Mouse (Mus musculus): ENCODE measurements around the gene Foxk2. TPM values are rescaled to one million over a fixed set of nuclear protein-coding genes. Genes with fewer than 3 reads are reported as not detected.
A peak's percentile ranks its signal among the peaks of the same experiment; 100 is the strongest.
"Not testable (repeated sequence)": the region's sequence is repeated elsewhere in the genome, so short reads cannot be mapped to it uniquely, and the experiment has no call there.

The Foxk2 gene
- polyA plus RNA-seq, 1 experiment from 2014 or later = 8.0 TPM

GRCm38 (mm10) chr11:121339647-121340046 is 79.9 kb downstream of the Foxk2 start:
- H3K4me2 ChIP-seq (replicated peaks) = no peak overlapping the region
- no peak overlapping the region for H3K27ac ChIP-seq (replicated peaks)
- WGBS = 91% methylated on average over 1 of the region's 1 CpGs
- no peaks in the 10 kb centered on the region for H3K4me1 ChIP-seq
- H3K36me3 ChIP-seq = peaks cover 42% of the 10 kb centered on the region
- no peak overlapping the region for H3K9ac ChIP-seq
- no peak for ATAC-seq (ENCODE audit: insufficient number of reproducible peaks, low FRiP score, low TSS enrichment, low read depth)
- no peak overlapping the region for H3K4me3 ChIP-seq (replicated peaks)
- no peaks in the 10 kb centered on the region for H3K27me3 ChIP-seq
- H3K9me3 ChIP-seq (replicated peaks) = no peaks in the 10 kb centered on the region

- ATAC-seq (ENCODE audit: insufficient number of reproducible peaks, low FRiP score, low TSS enrichment, low read depth) = no peak
- Histone ChIP-seq H3K4me3 (replicated peaks) (no peak overlapping the region), H3K9me3 (replicated peaks) (no peaks in the 10 kb centered on the region), H3K27ac (replicated peaks) (no peak overlapping the region), H3K9ac (no peak overlapping the region), H3K27me3 (no peaks in the 10 kb centered on the region), H3K4me1 (no peaks in the 10 kb centered on the region), H3K36me3 (peaks cover 39% of the 10 kb centered on the region), H3K4me2 (replicated peaks) (no peak overlapping the region)
- 84% methylated on average over 1 of the region's 1 CpGs for WGBS
These were observed 80.5 kb downstream of the Foxk2 start for GRCm38 (mm10) chr11:121340287-121340686.

- not testable (repeated sequence) for H3K9ac ChIP-seq; H3K4me2 ChIP-seq (replicated peaks); H3K4me3 ChIP-seq (replicated peaks); H3K4me1 ChIP-seq; H3K27ac ChIP-seq (replicated peaks); H3K27me3 ChIP-seq; ATAC-seq (ENCODE audit: insufficient number of reproducible peaks, low FRiP score, low TSS enrichment, low read depth); H3K9me3 ChIP-seq (replicated peaks)
- peaks cover 37% of the 10 kb centered on the region; the same call in 1 of the 2 replicates for H3K36me3 ChIP-seq
- WGBS = 50% methylated on average over 1 of the region's 1 CpGs
These were observed 82.6 kb downstream of the Foxk2 start for GRCm38 (mm10) chr11:121342423-121342822.

- H3K4me3 ChIP-seq (replicated peaks) = no peak overlapping the region
- no peaks in the 10 kb centered on the region for H3K27me3 ChIP-seq
- 92% methylated on average over 2 of the region's 2 CpGs for WGBS
- H3K9me3 ChIP-seq (replicated peaks) = no peaks in the 10 kb centered on the region
- peaks cover 37% of the 10 kb centered on the region for H3K36me3 ChIP-seq
- no peaks in the 10 kb centered on the region for H3K4me1 ChIP-seq
- H3K9ac ChIP-seq = no peak overlapping the region
- no peak overlapping the region for H3K4me2 ChIP-seq (replicated peaks)
- no peak for ATAC-seq (ENCODE audit: insufficient number of reproducible peaks, low FRiP score, low TSS enrichment, low read depth)
- H3K27ac ChIP-seq (replicated peaks) = no peak overlapping the region
These were observed 87.2 kb downstream of the Foxk2 start for GRCm38 (mm10) chr11:121347036-121347435.

- H3K27ac ChIP-seq (replicated peaks) = no peak overlapping the region
- H3K4me2 ChIP-seq (replicated peaks) = no peak overlapping the region
- ATAC-seq (ENCODE audit: insufficient number of reproducible peaks, low FRiP score, low TSS enrichment, low read depth) = no peak
- H3K9ac ChIP-seq = no peak overlapping the region
- no peaks in the 10 kb centered on the region for H3K27me3 ChIP-seq
- no peak overlapping the region for H3K4me3 ChIP-seq (replicated peaks)
- H3K9me3 ChIP-seq (replicated peaks) = no peaks in the 10 kb centered on the region
- peaks cover 8% of the 10 kb centered on the region for H3K4me1 ChIP-seq
- peaks cover 37% of the 10 kb centered on the region for H3K36me3 ChIP-seq
- WGBS = 89% methylated on average over 2 of the region's 2 CpGs
These were observed 88.4 kb downstream of the Foxk2 start for GRCm38 (mm10) chr11:121348166-121348565.

DNA sequence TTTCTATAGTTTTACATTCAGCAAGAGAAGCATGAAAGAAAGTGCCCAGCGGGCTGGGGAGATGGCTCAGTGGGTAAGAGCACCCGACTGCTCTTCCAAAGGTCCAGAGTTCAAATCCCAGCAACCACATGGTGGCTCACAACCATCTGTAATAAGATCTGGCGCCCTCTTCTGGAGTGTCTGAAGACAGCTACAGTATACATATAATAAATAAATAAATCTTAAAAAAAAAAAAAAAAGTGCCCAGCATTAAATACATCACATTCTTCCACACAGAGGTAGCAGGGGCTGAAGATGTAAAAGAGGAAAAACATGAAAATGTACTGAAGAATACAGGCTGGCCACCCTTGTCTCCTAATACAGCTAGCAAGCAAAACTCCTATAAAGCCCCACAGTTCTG is 88.9 kb downstream of the Foxk2 start:
- H3K27me3 ChIP-seq; H3K9ac ChIP-seq; H3K4me3 ChIP-seq (replicated peaks); H3K27ac ChIP-seq (replicated peaks); H3K9me3 ChIP-seq (replicated peaks); ATAC-seq (ENCODE audit: insufficient number of reproducible peaks, low FRiP score, low TSS enrichment, low read depth); H3K4me2 ChIP-seq (replicated peaks): not testable (repeated sequence)
- 89% methylated on average over 3 of the region's 3 CpGs for WGBS
- peaks cover 37% of the 10 kb centered on the region for H3K36me3 ChIP-seq
- peaks cover 11% of the 10 kb centered on the region for H3K4me1 ChIP-seq

GRCm38 (mm10) chr11:121353326-121354090 is 93.7 kb downstream of the Foxk2 start:
- H3K27ac ChIP-seq (replicated peaks) = peak overlapping the region; percentile 86
- H3K4me2 ChIP-seq (replicated peaks) = peak overlapping the region; percentile 73

DNA sequence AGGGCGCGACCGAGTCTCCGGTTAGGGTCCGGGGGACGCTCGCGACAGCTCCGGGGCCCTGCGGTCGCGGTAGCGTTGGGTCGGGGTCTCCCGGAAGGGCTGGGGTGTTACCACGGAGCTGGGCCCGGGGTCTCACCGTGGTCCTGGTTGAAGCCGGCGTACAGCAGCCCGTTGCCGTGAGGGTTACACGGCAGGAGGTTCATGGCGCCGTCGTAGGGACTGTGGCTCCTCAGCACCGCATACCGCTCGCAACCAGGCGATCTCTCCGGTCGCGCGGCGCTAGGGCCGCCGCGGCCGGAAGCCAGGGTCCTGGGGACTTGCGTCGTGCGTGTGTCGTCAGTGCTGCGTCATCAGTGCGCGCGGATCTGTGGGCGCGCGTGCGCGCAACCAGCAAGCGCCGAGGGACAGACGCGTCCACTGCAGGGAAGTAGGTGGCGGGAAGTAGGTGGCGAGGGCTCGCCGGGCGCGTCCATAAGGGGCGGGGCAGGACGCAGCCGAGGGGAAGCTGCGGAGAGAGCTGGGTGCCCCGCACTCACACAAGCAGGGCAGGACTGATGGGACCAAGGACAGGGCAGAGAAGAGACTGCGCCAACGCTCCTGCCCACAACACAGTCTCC is 94.4 kb downstream of the Foxk2 start, which contains the start of gene Wdr45b:
TSS of gene Wdr45b (minus strand) at position 355 of the 617 bp plus-strand sequence.
- peak within 1 kb of the TSS; percentile 73 for H3K4me2 ChIP-seq (replicated peaks)
- peaks cover 17% of the 10 kb centered on the region for H3K4me1 ChIP-seq
- ATAC-seq (ENCODE audit: insufficient number of reproducible peaks, low FRiP score, low TSS enrichment, low read depth) = peak; percentile 95
- H3K27ac ChIP-seq (replicated peaks) = peak within 1 kb of the TSS; percentile 86
- H3K27me3 ChIP-seq = no peaks in the 10 kb centered on the region
- peak within 1 kb of the TSS; percentile 93 for H3K9ac ChIP-seq
- under 1% methylated on average over 69 of the region's 69 CpGs for WGBS
- H3K36me3 ChIP-seq = 0 out of 2 replicates have a peak, but pooled peaks cover under 1% of the 10 kb centered on the region
- H3K4me3 ChIP-seq (replicated peaks) = peak within 1 kb of the TSS; percentile 96
- no peaks in the 10 kb centered on the region for H3K9me3 ChIP-seq (replicated peaks)

More at GRCm38 (mm10) chr11:121353326-121354090, 93.7 kb downstream of the Foxk2 start:
- WGBS = 3% methylated on average over 41 of the region's 41 CpGs
- peaks cover 17% of the 10 kb centered on the region for H3K4me1 ChIP-seq
- H3K27me3 ChIP-seq = no peaks in the 10 kb centered on the region
- H3K9me3 ChIP-seq (replicated peaks) = no peaks in the 10 kb centered on the region
- ATAC-seq (ENCODE audit: insufficient number of reproducible peaks, low FRiP score, low TSS enrichment, low read depth) = no peak; the same call in 1 of the 2 replicates
- peak overlapping the region; percentile 96 for H3K4me3 ChIP-seq (replicated peaks)
- H3K36me3 ChIP-seq = peaks cover 7% of the 10 kb centered on the region
- H3K9ac ChIP-seq = peak overlapping the region; percentile 93

Other genes with a start within 250 kb of the Foxk2 start
- gene Cd7, start 220.6 kb upstream of the Foxk2 start, polyA plus RNA-seq (2015; fragmentation: Nextera tagmentation; extraction: Ambion mirVana) = 0.46 and 1.1 TPM in 2 replicates
- gene Sectm1b, start 196.4 kb upstream of the Foxk2 start, polyA plus RNA-seq (2015; fragmentation: Nextera tagmentation; extraction: Ambion mirVana) = 1.2 and 1.3 TPM in 2 replicates
- 0.83 and 1.1 TPM in 2 replicates for gene Sectm1a, start 178.8 kb upstream of the Foxk2 start, polyA plus RNA-seq (2015; fragmentation: Nextera tagmentation; extraction: Ambion mirVana)
- gene Tex19.2, start 141.3 kb upstream of the Foxk2 start, polyA plus RNA-seq (2015; fragmentation: Nextera tagmentation; extraction: Ambion mirVana) = not detected in 2 replicates
- 0.15 TPM in 1 of 2 replicates, not detected in the other for gene Tex19.1, start 113.8 kb upstream of the Foxk2 start, polyA plus RNA-seq (2015; fragmentation: Nextera tagmentation; extraction: Ambion mirVana)
- 0.71 and 0.72 TPM in 2 replicates for gene Uts2r, start 99.7 kb upstream of the Foxk2 start, polyA plus RNA-seq (2015; fragmentation: Nextera tagmentation; extraction: Ambion mirVana)
- gene Hexdc, start 55.6 kb upstream of the Foxk2 start, polyA plus RNA-seq (2015; fragmentation: Nextera tagmentation; extraction: Ambion mirVana) = 10.0 and 12.2 TPM in 2 replicates
- 20.8 and 21.9 TPM in 2 replicates for gene Ogfod3, start 55.3 kb upstream of the Foxk2 start, polyA plus RNA-seq (2015; fragmentation: Nextera tagmentation; extraction: Ambion mirVana)
- 43.2 and 44.8 TPM in 2 replicates for gene Cybc1, start 30.7 kb upstream of the Foxk2 start, polyA plus RNA-seq (2015; fragmentation: Nextera tagmentation; extraction: Ambion mirVana)
- 53.8 and 56.2 TPM in 2 replicates for gene Narf, start 22.7 kb upstream of the Foxk2 start, polyA plus RNA-seq (2015; fragmentation: Nextera tagmentation; extraction: Ambion mirVana)
- gene Wdr45b, start 94.5 kb downstream of the Foxk2 start, polyA plus RNA-seq (2015; fragmentation: Nextera tagmentation; extraction: Ambion mirVana) = 96.5 and 99.2 TPM in 2 replicates
- 25.9 and 29.3 TPM in 2 replicates for gene Rab40b, start 128.3 kb downstream of the Foxk2 start, polyA plus RNA-seq (2015; fragmentation: Nextera tagmentation; extraction: Ambion mirVana)
- gene Fn3krp, start 161.4 kb downstream of the Foxk2 start, polyA plus RNA-seq (2015; fragmentation: Nextera tagmentation; extraction: Ambion mirVana) = 9.3 and 9.8 TPM in 2 replicates
- 1.7 and 2.1 TPM in 2 replicates for gene Fn3k, start 174.9 kb downstream of the Foxk2 start, polyA plus RNA-seq (2015; fragmentation: Nextera tagmentation; extraction: Ambion mirVana)
- 42.9 and 46.7 TPM in 2 replicates for gene Tbcd, start 192.0 kb downstream of the Foxk2 start, polyA plus RNA-seq (2015; fragmentation: Nextera tagmentation; extraction: Ambion mirVana)

Measured in embryonic facial prominence, embryonic 15.5 days (tissue).